In the genomic region with DNA sequence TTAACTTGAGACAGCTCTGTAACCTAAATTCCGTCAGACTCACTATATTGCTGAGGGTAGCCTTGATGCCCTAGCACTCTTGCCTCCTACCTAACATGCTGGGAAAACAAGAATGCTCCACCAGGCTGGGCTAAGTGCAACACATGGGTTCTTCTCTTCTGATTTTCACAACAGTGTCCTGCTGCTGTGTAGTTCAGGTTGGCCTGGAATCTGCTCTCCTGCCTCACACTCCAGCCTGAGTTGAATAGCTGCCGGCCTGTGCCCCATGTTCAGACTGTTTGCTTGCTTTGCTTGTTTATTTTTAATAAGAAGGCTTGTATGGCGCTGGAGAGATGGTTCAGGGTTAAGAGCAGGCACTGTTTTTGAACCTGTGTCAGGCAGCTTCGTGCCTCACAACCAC, we compare ENCODE assay signal across 16 mouse cellular contexts.
"Had no signal": no experiment of that assay in that cellular context is flagged by ENCODE, and none has a peak within 500 bp of the region (broad histone marks: within the 10 kb centered on the region; RNA-seq: fewer than 3 reads in every experiment).

No protein-coding gene starts in this region.

- H3K9me3 ChIP-seq: lung, embryonic 15.5 days; midbrain, embryonic 13.5 days; midbrain, embryonic 15.5 days; neural tube, embryonic 12.5 days; stomach, embryonic 15.5 days had no signal

- H3K27me3 ChIP-seq: lung, embryonic 15.5 days; midbrain, embryonic 13.5 days; midbrain, embryonic 15.5 days; neural tube, embryonic 12.5 days; stomach, embryonic 15.5 days had no signal

- H3K36me3 ChIP-seq: lung, embryonic 15.5 days; midbrain, embryonic 13.5 days; midbrain, embryonic 15.5 days; neural tube, embryonic 12.5 days; stomach, embryonic 15.5 days had no signal

- H3K27ac ChIP-seq: lung, embryonic 15.5 days; macrophage; midbrain, embryonic 13.5 days; midbrain, embryonic 15.5 days; neural tube, embryonic 12.5 days; stomach, embryonic 15.5 days; stomach, postnatal 0 days had no signal

- DNase-seq: liver, postnatal 0 days; lung, adult 2 months; lung, postnatal 14 days; lung, postnatal 36 days; right cerebral cortex, postnatal 14 days; thymus, adult 2 months; thymus, postnatal 25 days; thymus, postnatal 4 days had no signal

- H3K9ac ChIP-seq: liver, postnatal 0 days; lung, embryonic 15.5 days; midbrain, embryonic 13.5 days; midbrain, embryonic 15.5 days; neural tube, embryonic 12.5 days; stomach, embryonic 15.5 days had no signal

- H3K4me3 ChIP-seq: lung, embryonic 15.5 days; megakaryocyte, embryonic 14.5 days; midbrain, embryonic 13.5 days; midbrain, embryonic 15.5 days; neural tube, embryonic 12.5 days; stomach, embryonic 15.5 days had no signal

- H3K4me1 ChIP-seq: lung, embryonic 15.5 days; midbrain, embryonic 13.5 days; midbrain, embryonic 15.5 days; neural tube, embryonic 12.5 days; stomach, embryonic 15.5 days had no signal
